Mouse (Mus musculus): ENCODE results near the gene Gm30191. TPM values are rescaled to one million over a fixed set of nuclear protein-coding genes. Genes with fewer than 3 reads are reported as not detected.

The Gm30191 gene
- polyA plus RNA-seq, 1 experiment = not detected

GRCm38 (mm10) chr4:134230431-134230830, 16.3 kb upstream of the Gm30191 start:
- H3K27ac ChIP-seq (ENCODE audit: control insufficient read depth, insufficient read depth, low read depth, low read length) = no peak overlapping the region
- H3K4me1 ChIP-seq (ENCODE audit: control insufficient read depth, insufficient read depth, low read length) = no peaks in the 10 kb centered on the region; the same call in 1 of the 2 replicates
- no peak overlapping the region for H3K4me3 ChIP-seq (ENCODE audit: control insufficient read depth, low read depth, low read length)
- TF ChIP-seq CTCF (IDR thresholded peaks at IDR 0.05; ENCODE audit: control insufficient read depth, insufficient read depth, insufficient replicate concordance, low read depth, low read length) (no peak), POLR2A (IDR thresholded peaks at IDR 0.05; ENCODE audit: control insufficient read depth, low read depth, low read length) (no peak)
- H3K27me3 ChIP-seq (ENCODE audit: control insufficient read depth, insufficient read depth, low read length) = no peaks in the 10 kb centered on the region
- no peaks in the 10 kb centered on the region for H3K36me3 ChIP-seq (ENCODE audit: control insufficient read depth, insufficient read depth, low read length)

GRCm38 (mm10) chr4:134234876-134235275, 11.9 kb upstream of the Gm30191 start:
- no peaks in the 10 kb centered on the region for H3K27me3 ChIP-seq (ENCODE audit: control insufficient read depth, insufficient read depth, low read length)
- H3K36me3 ChIP-seq (ENCODE audit: control insufficient read depth, insufficient read depth, low read length) = no peaks in the 10 kb centered on the region
- no peak for TF ChIP-seq POLR2A (IDR thresholded peaks at IDR 0.05; ENCODE audit: control insufficient read depth, low read depth, low read length)
- H3K4me1 ChIP-seq (ENCODE audit: control insufficient read depth, insufficient read depth, low read length) = peaks cover 11% of the 10 kb centered on the region
- no peak overlapping the region for H3K27ac ChIP-seq (ENCODE audit: control insufficient read depth, insufficient read depth, low read depth, low read length)
- no peak overlapping the region for H3K4me3 ChIP-seq (ENCODE audit: control insufficient read depth, low read depth, low read length)

GRCm38 (mm10) chr4:134237582-134238278, 9.0 kb upstream of the Gm30191 start:
- Histone ChIP-seq H3K4me1 (ENCODE audit: control insufficient read depth, insufficient read depth, low read length) (peaks cover 11% of the 10 kb centered on the region), H3K36me3 (ENCODE audit: control insufficient read depth, insufficient read depth, low read length) (no peaks in the 10 kb centered on the region), H3K27me3 (ENCODE audit: control insufficient read depth, insufficient read depth, low read length) (no peaks in the 10 kb centered on the region), H3K27ac (ENCODE audit: control insufficient read depth, insufficient read depth, low read depth, low read length) (no peak overlapping the region), H3K4me3 (ENCODE audit: control insufficient read depth, low read depth, low read length) (peak overlapping the region; percentile 4; the same call in 1 of the 2 replicates)
- TF ChIP-seq POLR2A (IDR thresholded peaks at IDR 0.05; ENCODE audit: control insufficient read depth, low read depth, low read length) (no peak), CTCF (IDR thresholded peaks at IDR 0.05; ENCODE audit: control insufficient read depth, insufficient read depth, insufficient replicate concordance, low read depth, low read length) (no peak)

GRCm38 (mm10) chr4:134238279-134238651, 8.5 kb upstream of the Gm30191 start, which contains the start of gene Cnksr1:
Cnksr1 (minus strand) TSS chr4:134238399.
- Histone ChIP-seq H3K4me1 (ENCODE audit: control insufficient read depth, insufficient read depth, low read length) (peaks cover 11% of the 10 kb centered on the region), H3K27me3 (ENCODE audit: control insufficient read depth, insufficient read depth, low read length) (no peaks in the 10 kb centered on the region), H3K36me3 (ENCODE audit: control insufficient read depth, insufficient read depth, low read length) (no peaks in the 10 kb centered on the region), H3K4me3 (ENCODE audit: control insufficient read depth, low read depth, low read length) (peak within 1 kb of the TSS; percentile 4), H3K27ac (ENCODE audit: control insufficient read depth, insufficient read depth, low read depth, low read length) (no peak within 1 kb of the TSS)
- no peak for TF ChIP-seq POLR2A (IDR thresholded peaks at IDR 0.05; ENCODE audit: control insufficient read depth, low read depth, low read length)
- no peak for TF ChIP-seq CTCF (IDR thresholded peaks at IDR 0.05; ENCODE audit: control insufficient read depth, insufficient read depth, insufficient replicate concordance, low read depth, low read length)

- H3K4me1 ChIP-seq (ENCODE audit: control insufficient read depth, insufficient read depth, low read length) = peaks cover 11% of the 10 kb centered on the region
- H3K27me3 ChIP-seq (ENCODE audit: control insufficient read depth, insufficient read depth, low read length) = no peaks in the 10 kb centered on the region
- no peak overlapping the region for H3K27ac ChIP-seq (ENCODE audit: control insufficient read depth, insufficient read depth, low read depth, low read length)
- TF ChIP-seq CTCF (IDR thresholded peaks at IDR 0.05; ENCODE audit: control insufficient read depth, insufficient read depth, insufficient replicate concordance, low read depth, low read length) (no peak), POLR2A (IDR thresholded peaks at IDR 0.05; ENCODE audit: control insufficient read depth, low read depth, low read length) (no peak)
- no peak overlapping the region for H3K4me3 ChIP-seq (ENCODE audit: control insufficient read depth, low read depth, low read length)
- no peaks in the 10 kb centered on the region for H3K36me3 ChIP-seq (ENCODE audit: control insufficient read depth, insufficient read depth, low read length)
Measured at GRCm38 (mm10) chr4:134238686-134239085, 8.0 kb upstream of the Gm30191 start.

GRCm38 (mm10) chr4:134243516-134244250, 3.1 kb upstream of the Gm30191 start, which contains the start of gene E130218I03Rik:
E130218I03Rik (plus strand) TSS chr4:134243662.
- Histone ChIP-seq H3K36me3 (ENCODE audit: control insufficient read depth, insufficient read depth, low read length) (no peaks in the 10 kb centered on the region), H3K4me1 (ENCODE audit: control insufficient read depth, insufficient read depth, low read length) (peaks cover 19% of the 10 kb centered on the region), H3K4me3 (ENCODE audit: control insufficient read depth, low read depth, low read length) (no peak within 1 kb of the TSS), H3K27ac (ENCODE audit: control insufficient read depth, insufficient read depth, low read depth, low read length) (no peak within 1 kb of the TSS), H3K27me3 (ENCODE audit: control insufficient read depth, insufficient read depth, low read length) (no peaks in the 10 kb centered on the region)
- TF ChIP-seq CTCF (IDR thresholded peaks at IDR 0.05; ENCODE audit: control insufficient read depth, insufficient read depth, insufficient replicate concordance, low read depth, low read length) = no peak
- TF ChIP-seq POLR2A (IDR thresholded peaks at IDR 0.05; ENCODE audit: control insufficient read depth, low read depth, low read length) = no peak

GRCm38 (mm10) chr4:134245148-134245843, 1.4 kb upstream of the Gm30191 start, which contains the start of gene Zfp593:
Zfp593 (minus strand) TSS chr4:134245592.
- no peaks in the 10 kb centered on the region for H3K27me3 ChIP-seq (ENCODE audit: control insufficient read depth, insufficient read depth, low read length)
- H3K4me3 ChIP-seq (ENCODE audit: control insufficient read depth, low read depth, low read length) = peak within 1 kb of the TSS; percentile 99
- H3K4me1 ChIP-seq (ENCODE audit: control insufficient read depth, insufficient read depth, low read length) = peaks cover 28% of the 10 kb centered on the region
- peak within 1 kb of the TSS; percentile 76 for H3K27ac ChIP-seq (ENCODE audit: control insufficient read depth, insufficient read depth, low read depth, low read length)
- no peaks in the 10 kb centered on the region for H3K36me3 ChIP-seq (ENCODE audit: control insufficient read depth, insufficient read depth, low read length)
- peak; percentile 82; the same call in 1 of the 2 replicates for TF ChIP-seq CTCF (IDR thresholded peaks at IDR 0.05; ENCODE audit: control insufficient read depth, insufficient read depth, insufficient replicate concordance, low read depth, low read length)
- peak; percentile 70 for TF ChIP-seq POLR2A (IDR thresholded peaks at IDR 0.05; ENCODE audit: control insufficient read depth, low read depth, low read length)

Data from testis, adult 2 months (tissue).